Mouse (Mus musculus) E14TG2a.4 (cell line): ENCODE results near the gene Aplp2.

Experiments
- CTCF ChIP-seq: conservative IDR thresholded peaks from 2 replicates; pipeline ENCODE4 v1.5.1; 2014; ENCODE audit warnings: low read length
- POU5F1 ChIP-seq: IDR thresholded peaks from 2 replicates; pipeline ENCODE4 v1.6.1; 2014; ENCODE audit warnings: low read length, borderline replicate concordance

DNA sequence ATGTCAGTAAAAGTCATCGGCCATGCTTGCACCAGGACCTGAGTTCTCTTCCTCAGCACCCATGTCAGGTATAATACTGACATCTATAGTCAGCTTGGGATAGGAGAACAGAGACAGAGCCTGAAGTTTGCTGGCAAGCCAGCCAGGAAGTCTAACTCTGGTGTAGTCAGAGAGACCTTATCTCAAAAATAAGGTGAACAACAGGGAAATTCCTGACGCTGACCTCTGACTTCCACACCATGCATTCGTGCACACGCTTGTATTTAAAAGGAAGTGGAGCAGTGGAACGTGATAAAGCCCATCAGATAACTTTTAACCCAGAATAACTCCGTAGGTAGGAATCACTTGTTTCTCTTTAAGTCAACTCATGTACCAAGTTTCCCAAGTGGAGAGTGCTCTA lies 6.9 kb downstream of the Aplp2 start:
- TF ChIP-seq POU5F1 (no peak), CTCF (no peak)
